Mouse (Mus musculus) lung, embryonic 14.5 days (tissue): ENCODE data around the gene Fam187b. TPM values are rescaled to one million over a fixed set of nuclear protein-coding genes. Genes with fewer than 3 reads are reported as not detected.

Source experiments
- ATAC-seq: fragments of 200-750 bp; cut with Nextera tagmentation; 2 replicates; pipeline ENCODE4 v1.8.0; 2017; ENCODE audit warnings: mild to moderate bottlenecking, moderate TSS enrichment, moderate library complexity; ENCODE audit not compliant: insufficient read depth
- DNase-seq: peaks from one replicate; pipeline ENCODE4 v3.0.0-alpha.2; 2015
- H3K27ac ChIP-seq: fragments of 300-500 bp; sonication (generic); 2 replicates; pipeline ENCODE4 v1.5.1; 2014; ENCODE audit warnings: low read depth, mild to moderate bottlenecking, moderate library complexity
- H3K27me3 ChIP-seq: fragments of 300-500 bp; sonication (generic); 2 replicates; pipeline ENCODE4 v1.6.1; 2014; ENCODE audit warnings: low read length, control low read depth; ENCODE audit not compliant: insufficient read depth
- H3K36me3 ChIP-seq: fragments of 300-500 bp; sonication (generic); 2 replicates; pipeline ENCODE4 v1.6.1; 2014; ENCODE audit warnings: control low read depth; ENCODE audit not compliant: insufficient read depth
- H3K4me1 ChIP-seq: fragments of 300-500 bp; sonication (generic); 2 replicates; pipeline ENCODE4 v1.6.1; 2014; ENCODE audit warnings: antibody characterized with exemption, control low read depth; ENCODE audit not compliant: insufficient read depth
- H3K4me2 ChIP-seq: fragments of 300-500 bp; sonication (generic); 2 replicates; pipeline ENCODE4 v1.6.1; 2014; ENCODE audit warnings: mild to moderate bottlenecking
- H3K4me3 ChIP-seq: fragments of 300-500 bp; sonication (generic); 2 replicates; pipeline ENCODE4 v1.5.1; 2014; ENCODE audit warnings: low read depth, low read length
- H3K9ac ChIP-seq: fragments of 300-500 bp; sonication (generic); 2 replicates; pipeline ENCODE4 v1.6.1; 2014
- H3K9me3 ChIP-seq: fragments of 300-500 bp; sonication (generic); 2 replicates; pipeline ENCODE4 v1.6.1; 2016; ENCODE audit warnings: low read depth, low read length, control low read depth
- CTCF ChIP-seq: IDR thresholded peaks from 2 replicates; pipeline ENCODE4 v1.5.1; 2016; ENCODE audit warnings: antibody characterized with exemption, low read depth
- WGBS: fragments of 180-500 bp; shearing (Covaris S2); extraction: QIAGEN DNeasy Blood & Tissue Kit; methylation state at CpG from one replicate; pipeline ENCODE4 v1.1.7; 2014; 5-methylcytosine and 5-hydroxymethylcytosine counted together
- polyA plus RNA-seq: library from polyadenylated mRNA; unstranded; fragments of >200 nt; fragmentation: Nextera tagmentation; extraction: Ambion mirVana; gene quantifications from 2 replicates; pipeline ENCODE4 v1.2.1, GENCODE M21; 2014

Fam187b gene
- polyA plus RNA-seq, 1 experiment from 2014 or later, result 4.9 TPM

- DNase-seq, result no peak
- ATAC-seq, result no peak
These were observed 22.9 kb downstream of the Fam187b start for GRCm38 (mm10) chr7:30996491-30996890.

GRCm38 (mm10) chr7:31000505-31001020, 27.0 kb downstream of the Fam187b start:
- TF ChIP-seq CTCF, result no peak
- DNase-seq, result peak; percentile 93
- H3K9me3 ChIP-seq, result no peaks in the 10 kb centered on the region
- peak; percentile 78 for ATAC-seq
- H3K4me2 ChIP-seq, result peak overlapping the region; percentile 27; the same call in 1 of the 2 replicates
- H3K4me3 ChIP-seq, result no peak overlapping the region
- 8% methylated on average over 7 of the region's 7 CpGs for WGBS
- H3K4me1 ChIP-seq, result peaks cover 12% of the 10 kb centered on the region
- H3K9ac ChIP-seq, result no peak overlapping the region
- 0 out of 2 replicates have a peak overlapping the region, but pooled peaks have one; percentile 54 for H3K27ac ChIP-seq
- no peaks in the 10 kb centered on the region for H3K36me3 ChIP-seq
- no peaks in the 10 kb centered on the region for H3K27me3 ChIP-seq

More at GRCm38 (mm10) chr7:30996491-30996890, 22.9 kb downstream of the Fam187b start:
- H3K9me3 ChIP-seq, result no peaks in the 10 kb centered on the region
- no peak overlapping the region for H3K27ac ChIP-seq
- 87% methylated on average over 2 of the region's 2 CpGs for WGBS
- TF ChIP-seq CTCF, result peak; percentile 41
- H3K36me3 ChIP-seq, result no peaks in the 10 kb centered on the region
- H3K4me3 ChIP-seq, result no peak overlapping the region
- no peak overlapping the region for H3K9ac ChIP-seq
- H3K27me3 ChIP-seq, result no peaks in the 10 kb centered on the region
- H3K4me2 ChIP-seq, result no peak overlapping the region
- peaks cover 12% of the 10 kb centered on the region for H3K4me1 ChIP-seq

GRCm38 (mm10) chr7:31002650-31003049, 29.1 kb downstream of the Fam187b start:
- H3K9me3 ChIP-seq, result no peaks in the 10 kb centered on the region
- no peak overlapping the region for H3K27ac ChIP-seq
- DNase-seq, result peak; percentile 47
- H3K9ac ChIP-seq, result no peak overlapping the region
- H3K36me3 ChIP-seq, result no peaks in the 10 kb centered on the region
- no peak overlapping the region for H3K4me3 ChIP-seq
- H3K4me1 ChIP-seq, result peaks cover 12% of the 10 kb centered on the region
- no peaks in the 10 kb centered on the region for H3K27me3 ChIP-seq
- peak; percentile 7; the same call in 1 of the 2 replicates for ATAC-seq
- no peak overlapping the region for H3K4me2 ChIP-seq
- WGBS, result 56% methylated on average over 8 of the region's 8 CpGs
- TF ChIP-seq CTCF, result no peak

- 82% methylated on average over 1 of the region's 1 CpGs for WGBS
- no peak for DNase-seq
These were observed 34.2 kb downstream of the Fam187b start for GRCm38 (mm10) chr7:31007775-31008174.

GRCm38 (mm10) chr7:31008175-31008574, 34.6 kb downstream of the Fam187b start:
- H3K9me3 ChIP-seq, result no peaks in the 10 kb centered on the region
- H3K27me3 ChIP-seq, result no peaks in the 10 kb centered on the region
- no peak overlapping the region for H3K4me2 ChIP-seq
- H3K4me3 ChIP-seq, result no peak overlapping the region
- DNase-seq (no peak), ATAC-seq (peak; percentile 54; the same call in 1 of the 2 replicates)
- no peak for TF ChIP-seq CTCF
- H3K36me3 ChIP-seq, result no peaks in the 10 kb centered on the region
- 53% methylated on average over 1 of the region's 1 CpGs for WGBS
- H3K27ac ChIP-seq, result no peak overlapping the region
- H3K9ac ChIP-seq, result no peak overlapping the region
- H3K4me1 ChIP-seq, result no peaks in the 10 kb centered on the region

More at GRCm38 (mm10) chr7:31007775-31008174, 34.2 kb downstream of the Fam187b start:
- no peak overlapping the region for H3K4me2 ChIP-seq
- H3K9ac ChIP-seq, result no peak overlapping the region
- H3K27ac ChIP-seq, result no peak overlapping the region
- H3K4me1 ChIP-seq, result no peaks in the 10 kb centered on the region
- H3K27me3 ChIP-seq, result no peaks in the 10 kb centered on the region
- no peak for TF ChIP-seq CTCF
- H3K36me3 ChIP-seq, result no peaks in the 10 kb centered on the region
- H3K9me3 ChIP-seq, result no peaks in the 10 kb centered on the region
- no peak overlapping the region for H3K4me3 ChIP-seq
- no peak for ATAC-seq

- Histone ChIP-seq H3K4me1 (no peaks in the 10 kb centered on the region), H3K9ac (no peak overlapping the region), H3K9me3 (no peaks in the 10 kb centered on the region), H3K27me3 (no peaks in the 10 kb centered on the region), H3K4me2 (no peak overlapping the region), H3K27ac (no peak overlapping the region), H3K36me3 (no peaks in the 10 kb centered on the region), H3K4me3 (no peak overlapping the region)
- no peak for TF ChIP-seq CTCF
- 25% methylated on average over 3 of the region's 3 CpGs for WGBS
- ATAC-seq, result peak; percentile 47
- DNase-seq, result no peak
These were observed 35.3 kb downstream of the Fam187b start for GRCm38 (mm10) chr7:31008889-31009288.

- no peaks in the 10 kb centered on the region for H3K9me3 ChIP-seq
- H3K4me1 ChIP-seq, result peaks cover 7% of the 10 kb centered on the region; the same call in 1 of the 2 replicates
- 53% methylated on average over 5 of the region's 5 CpGs for WGBS
- no peak for TF ChIP-seq CTCF
- DNase-seq, result no peak
- H3K27me3 ChIP-seq, result no peaks in the 10 kb centered on the region
- H3K4me2 ChIP-seq, result no peak overlapping the region
- H3K9ac ChIP-seq, result no peak overlapping the region
- ATAC-seq, result no peak
- no peaks in the 10 kb centered on the region for H3K36me3 ChIP-seq
- no peak overlapping the region for H3K4me3 ChIP-seq
- H3K27ac ChIP-seq, result no peak overlapping the region
These were observed 39.4 kb downstream of the Fam187b start for GRCm38 (mm10) chr7:31012971-31013370.
